Mouse (Mus musculus): ENCODE results near the gene Rbms3.

Gene Rbms3

DNA sequence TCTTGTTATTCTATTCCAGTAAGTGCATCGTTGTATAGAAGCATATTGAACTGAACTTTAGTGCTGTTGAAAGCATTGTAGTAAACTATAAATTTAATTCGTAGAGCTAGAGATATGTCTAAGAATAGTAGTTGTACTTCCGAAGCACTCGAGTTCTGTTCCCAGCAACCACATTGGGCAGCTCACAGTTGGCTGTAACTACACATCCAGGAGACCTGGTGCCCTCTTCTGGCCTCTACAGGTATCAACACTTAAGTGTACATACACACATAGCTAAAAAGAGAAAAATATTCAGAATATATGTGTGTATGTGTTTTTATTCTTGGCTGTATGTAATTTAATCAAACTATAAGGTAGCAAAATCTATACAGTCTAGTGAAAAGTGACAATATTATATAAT is 1098.6 kb downstream of the Rbms3 start:
- in situ Hi-C loops (cut with MseI, MboI), result no loop called here

GRCm38 (mm10) chr9:116524386-116524785 is 1105.3 kb downstream of the Rbms3 start:
- in situ Hi-C loops (cut with MseI, MboI), result no loop called here
